In the genomic region with DNA sequence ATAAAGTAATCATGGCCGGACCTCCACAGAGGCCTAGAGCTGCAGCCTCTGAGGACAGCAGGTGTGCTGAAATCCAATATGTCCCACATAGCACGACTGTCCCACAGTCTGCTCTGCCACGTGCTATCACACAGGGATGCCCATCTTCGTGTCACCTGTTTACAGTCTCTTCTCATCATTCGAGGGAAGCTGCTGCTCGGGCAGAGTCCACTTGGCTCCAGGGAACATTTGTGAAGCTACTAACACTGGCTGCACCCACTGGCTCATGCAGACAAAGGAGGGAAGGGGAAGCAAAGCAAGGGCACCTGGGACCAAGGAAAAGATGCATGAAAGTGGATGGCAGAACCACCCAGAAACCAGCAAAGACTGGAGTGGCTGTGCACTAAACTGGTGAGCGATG, we compare ENCODE assay signal across 19 mouse cellular contexts.
"Had no signal": no experiment of that assay in that cellular context is flagged by ENCODE, and none has a peak within 500 bp of the region (broad histone marks: within the 10 kb centered on the region; RNA-seq: fewer than 3 reads in every experiment).

No protein-coding gene starts in this region.

- ATAC-seq: intestine, embryonic 15.5 days had no signal

- H3K4me2 ChIP-seq: intestine, embryonic 15.5 days; limb, embryonic 12.5 days; limb, embryonic 15.5 days; lung, embryonic 15.5 days; midbrain, embryonic 13.5 days; neural tube, embryonic 13.5 days; stomach, embryonic 15.5 days had no signal

- H3K4me3 ChIP-seq: intestine, embryonic 15.5 days; limb, embryonic 12.5 days; limb, embryonic 15.5 days; lung, embryonic 15.5 days; megakaryocyte, embryonic 14.5 days; midbrain, embryonic 10.5 days; midbrain, embryonic 13.5 days; myocyte; neural tube, embryonic 13.5 days; stomach, embryonic 15.5 days had no signal

- H3K27me3 ChIP-seq: intestine, embryonic 15.5 days; limb, embryonic 12.5 days; limb, embryonic 15.5 days; lung, embryonic 15.5 days; megakaryocyte, embryonic 14.5 days; midbrain, embryonic 13.5 days; neural tube, embryonic 13.5 days; stomach, embryonic 15.5 days had no signal

- H3K4me1 ChIP-seq: intestine, embryonic 15.5 days; stomach, embryonic 15.5 days had no signal

- DNase-seq: lung, adult 18-20 months; lung, postnatal 10 days; lung, postnatal 36 days; right cerebral cortex, postnatal 25 days; spleen, adult 18-20 months; thymus, adult 18-20 months; thymus, postnatal 36 days had no signal

- H3K27ac ChIP-seq: intestine, embryonic 15.5 days; kidney, postnatal 0 days; liver, embryonic 14.5 days; midbrain, embryonic 10.5 days; midbrain, embryonic 13.5 days; neural tube, embryonic 13.5 days; stomach, embryonic 15.5 days had no signal

- H3K36me3 ChIP-seq: midbrain, embryonic 13.5 days; neural tube, embryonic 13.5 days had no signal

- H3K9ac ChIP-seq: intestine, embryonic 15.5 days; limb, embryonic 12.5 days; limb, embryonic 15.5 days; liver, embryonic 14.5 days; lung, embryonic 15.5 days; midbrain, embryonic 13.5 days; neural tube, embryonic 13.5 days; stomach, embryonic 15.5 days had no signal

- H3K9me3 ChIP-seq: intestine, embryonic 15.5 days; limb, embryonic 12.5 days; limb, embryonic 15.5 days; lung, embryonic 15.5 days; megakaryocyte, embryonic 14.5 days; midbrain, embryonic 10.5 days; midbrain, embryonic 13.5 days; neural tube, embryonic 13.5 days; stomach, embryonic 15.5 days had no signal
